Mouse (Mus musculus) megakaryocyte, embryonic 14.5 days (primary cell): Measurements from ENCODE around the gene Ptpn3.

Experiments used
- FLI1 ChIP-seq: IDR thresholded peaks from 2 replicates; pipeline ENCODE4 v1.6.1; 2012; ENCODE audit warnings: low read length, inconsistent platforms, mixed read lengths
- GATA1 ChIP-seq: IDR thresholded peaks from 3 replicates; pipeline ENCODE4 v1.6.1; 2012; ENCODE audit warnings: mixed read lengths, low read length, inconsistent platforms, borderline replicate concordance

GRCm38 (mm10) chr4:57240934-57241333 lies 60.7 kb downstream of the Ptpn3 start:
- TF ChIP-seq GATA1 (no peak), FLI1 (no peak)
